Mouse (Mus musculus): Measurements from ENCODE around the gene Syt15. TPM values are rescaled to one million over a fixed set of nuclear protein-coding genes. Genes with fewer than 3 reads are reported as not detected.

Gene Syt15
- polyA plus RNA-seq, 1 experiment from 2014 or later = 0.03 TPM

GRCm38 (mm10) chr14:34207996-34208395 lies 11.4 kb upstream of the Syt15 start:
- in situ Hi-C loops (cut with MboI; ENCODE audit: low pct_unique_long_range_greater_than_20kb) = no loop called here
- CTCF ChIA-PET = interaction anchor here (1.1 to 1.8 kb wide), 5 partner anchors 9 to 150 kb away, joined by 3 to 5 read pairs (median 3); partner anchors contain the start of gene Syt15
- no peaks in the 10 kb centered on the region for H3K27me3 ChIP-seq
- ATAC-seq = no peak
- POLR2A ChIA-PET = no interaction called here
- no peak for TF ChIP-seq CTCF (IDR thresholded peaks at IDR 0.05)
- DNase-seq (ENCODE audit: low read depth, low spot score) = no peak

- ChIA-PET CTCF (interaction anchor here (1.3 to 1.8 kb wide), 3 partner anchors 8 to 150 kb away, joined by 3 to 5 read pairs (median 3); no protein-coding TSS in a partner anchor), POLR2A (no interaction called here)
- in situ Hi-C loops (cut with MboI; ENCODE audit: low pct_unique_long_range_greater_than_20kb) = no loop called here
- H3K27me3 ChIP-seq = no peaks in the 10 kb centered on the region
- ATAC-seq (peak; percentile 44), DNase-seq (ENCODE audit: low read depth, low spot score) (no peak)
- TF ChIP-seq CTCF (IDR thresholded peaks at IDR 0.05) = peak; percentile 66
Observed at GRCm38 (mm10) chr14:34208651-34209050, 10.7 kb upstream of the Syt15 start.

GRCm38 (mm10) chr14:34209080-34209479 lies 10.3 kb upstream of the Syt15 start:
- no peak for DNase-seq (ENCODE audit: low read depth, low spot score)
- ChIA-PET POLR2A (no interaction called here), CTCF (interaction anchor here (1.3 to 1.8 kb wide), 3 partner anchors 7 to 149 kb away, joined by 3 to 5 read pairs (median 3); no protein-coding TSS in a partner anchor)
- in situ Hi-C loops (cut with MboI; ENCODE audit: low pct_unique_long_range_greater_than_20kb) = no loop called here
- no peaks in the 10 kb centered on the region for H3K27me3 ChIP-seq
- TF ChIP-seq CTCF (IDR thresholded peaks at IDR 0.05) = no peak
- ATAC-seq = no peak

- in situ Hi-C loops (cut with MboI; ENCODE audit: low pct_unique_long_range_greater_than_20kb) = no loop called here
- DNase-seq (ENCODE audit: low read depth, low spot score) (no peak), ATAC-seq (no peak)
- ChIA-PET CTCF (interaction anchor here (1.5 to 1.8 kb wide), 2 partner anchors 14 to 148 kb away, joined by 3 to 5 read pairs; no protein-coding TSS in a partner anchor), POLR2A (no interaction called here)
- H3K27me3 ChIP-seq = no peaks in the 10 kb centered on the region
- TF ChIP-seq CTCF (IDR thresholded peaks at IDR 0.05) = no peak
Observed at GRCm38 (mm10) chr14:34209942-34210341, 9.5 kb upstream of the Syt15 start.

GRCm38 (mm10) chr14:34215451-34216127 lies 3.8 kb upstream of the Syt15 start:
- peaks cover 6% of the 10 kb centered on the region for H3K27me3 ChIP-seq
- in situ Hi-C loops (cut with MboI; ENCODE audit: low pct_unique_long_range_greater_than_20kb) = no loop called here
- no peak for ATAC-seq
- POLR2A ChIA-PET = interaction anchor here (0.6 kb wide), 1 partner anchor 398 kb away, joined by 3 read pairs; no protein-coding TSS in a partner anchor
- CTCF ChIA-PET = no interaction called here
- DNase-seq (ENCODE audit: low read depth, low spot score) = no peak
- no peak for TF ChIP-seq CTCF (IDR thresholded peaks at IDR 0.05)

GRCm38 (mm10) chr14:34219786-34220198 lies 397 bp downstream of the Syt15 start:
- in situ Hi-C loops (cut with MboI; ENCODE audit: low pct_unique_long_range_greater_than_20kb) = no loop called here
- DNase-seq (ENCODE audit: low read depth, low spot score) (no peak), ATAC-seq (peak; percentile 33)
- CTCF ChIA-PET = interaction anchor here (0.9 kb wide), 1 partner anchor 12 kb away, joined by 3 read pairs; no protein-coding TSS in a partner anchor
- POLR2A ChIA-PET = no interaction called here
- TF ChIP-seq CTCF (IDR thresholded peaks at IDR 0.05) = no peak
- peaks cover 6% of the 10 kb centered on the region for H3K27me3 ChIP-seq

- CTCF ChIA-PET = no interaction called here
- TF ChIP-seq CTCF (IDR thresholded peaks at IDR 0.05) = no peak
- no peak for ATAC-seq
- DNase-seq (ENCODE audit: low read depth, low spot score) = no peak
- H3K27me3 ChIP-seq = peaks cover 6% of the 10 kb centered on the region
- POLR2A ChIA-PET = no interaction called here
- in situ Hi-C loops (cut with MboI; ENCODE audit: low pct_unique_long_range_greater_than_20kb) = no loop called here
Observed at GRCm38 (mm10) chr14:34220426-34220825, 1.0 kb downstream of the Syt15 start.

- in situ Hi-C loops (cut with MboI; ENCODE audit: low pct_unique_long_range_greater_than_20kb) = no loop called here
- DNase-seq (ENCODE audit: low read depth, low spot score) (no peak), ATAC-seq (no peak)
- CTCF ChIA-PET = no interaction called here
- no peak for TF ChIP-seq CTCF (IDR thresholded peaks at IDR 0.05)
- peaks cover 6% of the 10 kb centered on the region for H3K27me3 ChIP-seq
- POLR2A ChIA-PET = no interaction called here
Observed at GRCm38 (mm10) chr14:34221416-34222077, 2.2 kb downstream of the Syt15 start.

GRCm38 (mm10) chr14:34223362-34223898 lies 4.0 kb downstream of the Syt15 start:
- peaks cover 6% of the 10 kb centered on the region for H3K27me3 ChIP-seq
- ATAC-seq (no peak), DNase-seq (ENCODE audit: low read depth, low spot score) (no peak)
- TF ChIP-seq CTCF (IDR thresholded peaks at IDR 0.05) = no peak
- POLR2A ChIA-PET = no interaction called here
- CTCF ChIA-PET = interaction anchor here (1.5 kb wide), 1 partner anchor 14 kb away, joined by 3 read pairs; no protein-coding TSS in a partner anchor
- in situ Hi-C loops (cut with MboI; ENCODE audit: low pct_unique_long_range_greater_than_20kb) = no loop called here

GRCm38 (mm10) chr14:34225986-34226385 lies 6.6 kb downstream of the Syt15 start:
- ATAC-seq = no peak
- no peak for TF ChIP-seq CTCF (IDR thresholded peaks at IDR 0.05)
- no peaks in the 10 kb centered on the region for H3K27me3 ChIP-seq
- in situ Hi-C loops (cut with MboI; ENCODE audit: low pct_unique_long_range_greater_than_20kb) = no loop called here
- ChIA-PET POLR2A (no interaction called here), CTCF (no interaction called here)
- no peak for DNase-seq (ENCODE audit: low read depth, low spot score)

- ChIA-PET POLR2A (no interaction called here), CTCF (no interaction called here)
- H3K27me3 ChIP-seq = no peaks in the 10 kb centered on the region
- TF ChIP-seq CTCF (IDR thresholded peaks at IDR 0.05) = no peak
- ATAC-seq = no peak
- in situ Hi-C loops (cut with MboI; ENCODE audit: low pct_unique_long_range_greater_than_20kb) = no loop called here
- no peak for DNase-seq (ENCODE audit: low read depth, low spot score)
Observed at GRCm38 (mm10) chr14:34226566-34226965, 7.2 kb downstream of the Syt15 start.

All from Patski (cell line).